In the genomic region with DNA sequence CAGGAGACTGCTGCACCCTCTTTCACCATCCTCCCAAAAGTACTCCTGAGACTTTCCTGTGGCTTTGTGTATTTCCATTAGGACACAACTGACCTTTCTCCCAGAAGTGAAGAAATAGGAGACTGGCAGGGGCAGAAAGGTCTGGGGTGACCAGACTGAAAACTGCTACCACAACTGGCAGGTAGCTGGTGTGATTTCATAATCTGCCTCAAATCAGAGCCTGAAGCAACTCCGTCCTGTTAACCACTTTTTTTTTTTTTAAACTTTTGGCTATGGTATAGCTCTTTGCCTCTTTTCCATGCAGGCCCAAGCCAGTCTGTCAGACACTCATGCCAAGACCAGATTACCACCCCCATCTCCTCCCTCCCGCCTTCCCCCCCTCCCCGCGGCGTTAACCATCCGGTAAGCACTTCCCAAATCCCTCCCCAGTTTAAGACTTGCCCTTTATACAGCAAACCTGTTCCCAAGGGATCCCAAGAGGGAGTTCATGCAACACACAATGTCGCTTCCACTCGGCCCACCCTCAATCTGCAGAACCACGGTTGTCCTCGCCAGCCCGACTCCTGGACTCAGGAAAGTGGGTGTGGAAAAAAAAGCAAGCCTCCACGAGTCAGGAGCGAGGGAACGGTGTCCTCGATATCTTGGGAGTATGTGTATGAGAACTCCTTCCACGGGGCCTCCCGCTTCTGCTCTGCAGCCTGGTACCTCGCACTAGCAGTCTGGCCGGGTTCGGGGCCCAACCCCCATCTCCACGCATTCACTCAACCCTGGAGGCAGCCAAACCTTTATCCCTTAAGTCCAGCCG, we compare ENCODE assay signal across 7 mouse cellular contexts. TPM values are rescaled to one million over a fixed set of nuclear protein-coding genes. Genes with fewer than 3 reads are reported as not detected.
A peak's percentile ranks its signal among the peaks of the same experiment; 100 is the strongest.
DNase-seq lines count a peak whose midpoint lies in the region; ATAC-seq lines count a peak whose summit lies in the region.

No protein-coding gene starts in this region.

- 3% methylated on average over 22 of the region's 22 CpGs for WGBS in neural tube, embryonic 11.5 days
- 1% methylated on average over 22 of the region's 22 CpGs for WGBS in heart, embryonic 12.5 days
- WGBS in midbrain, embryonic 16.5 days: under 1% methylated on average over 22 of the region's 22 CpGs

- H3K9ac ChIP-seq in neural tube, embryonic 11.5 days (ENCODE audit: low read length): peak overlapping the region; percentile 76
- H3K9ac ChIP-seq in heart, embryonic 12.5 days: peak overlapping the region; percentile 95
- peak overlapping the region; percentile 82 for H3K9ac ChIP-seq in midbrain, embryonic 16.5 days (ENCODE audit: low read depth, low read length)

- peaks cover 23% of the 10 kb centered on the region for H3K4me1 ChIP-seq in neural tube, embryonic 11.5 days (ENCODE audit: control insufficient read depth, insufficient read depth, low read length)
- H3K4me1 ChIP-seq in brown adipose tissue, adult 24 weeks (ENCODE audit: control insufficient read depth, insufficient read depth, insufficient read length, low read length): peaks cover 15% of the 10 kb centered on the region
- H3K4me1 ChIP-seq in heart, embryonic 12.5 days (replicated peaks): peaks cover 79% of the 10 kb centered on the region
- peaks cover 27% of the 10 kb centered on the region for H3K4me1 ChIP-seq in midbrain, embryonic 16.5 days (ENCODE audit: control insufficient read depth, insufficient read depth, low read length)

- no peak overlapping the region for H3K27ac ChIP-seq in neural tube, embryonic 11.5 days (ENCODE audit: low read depth, low read length)
- H3K27ac ChIP-seq in brown adipose tissue, adult 24 weeks (replicated peaks; ENCODE audit: low read depth, low read length): peak overlapping the region; percentile 99
- peak overlapping the region; percentile 99 for H3K27ac ChIP-seq in heart, embryonic 12.5 days (ENCODE audit: poor library complexity, severe bottlenecking)
- peak overlapping the region; percentile 82 for H3K27ac ChIP-seq in midbrain, embryonic 16.5 days (ENCODE audit: low read length)

- no peaks in the 10 kb centered on the region for H3K27me3 ChIP-seq in neural tube, embryonic 11.5 days (ENCODE audit: control insufficient read depth, insufficient read depth, low read length)
- H3K27me3 ChIP-seq in heart, embryonic 12.5 days (replicated peaks): no peaks in the 10 kb centered on the region
- no peaks in the 10 kb centered on the region for H3K27me3 ChIP-seq in midbrain, embryonic 16.5 days (ENCODE audit: control insufficient read depth, insufficient read depth, low read depth, low read length)

- H3K36me3 ChIP-seq in neural tube, embryonic 11.5 days (ENCODE audit: control insufficient read depth, insufficient read depth, low read length): peaks cover 7% of the 10 kb centered on the region
- peaks cover 28% of the 10 kb centered on the region for H3K36me3 ChIP-seq in heart, embryonic 12.5 days
- peaks cover 10% of the 10 kb centered on the region for H3K36me3 ChIP-seq in midbrain, embryonic 16.5 days (ENCODE audit: control insufficient read depth, insufficient read depth, low read length)

- no peaks in the 10 kb centered on the region for H3K9me3 ChIP-seq in neural tube, embryonic 11.5 days (ENCODE audit: control insufficient read depth, low read length)
- no peaks in the 10 kb centered on the region for H3K9me3 ChIP-seq in heart, embryonic 12.5 days (replicated peaks)
- H3K9me3 ChIP-seq in midbrain, embryonic 16.5 days (replicated peaks; ENCODE audit: control insufficient read depth, low read length, poor library complexity, severe bottlenecking): no peaks in the 10 kb centered on the region

- ATAC-seq in neural tube, embryonic 11.5 days (ENCODE audit: insufficient read depth, low FRiP score, low TSS enrichment): peak; percentile 39; the same call in 1 of the 2 replicates
- ATAC-seq in heart, embryonic 12.5 days (ENCODE audit: insufficient number of reproducible peaks, low FRiP score): no peak
- peak; percentile 49 for ATAC-seq in midbrain, embryonic 16.5 days

- DNase-seq in neural tube, embryonic 11.5 days (ENCODE audit: low spot score): no peak
- no peak for DNase-seq in neural tube, embryonic 10.5 days (ENCODE audit: extremely low spot score, low spot score)
- DNase-seq in left cerebral cortex, adult 18-20 months (ENCODE audit: low spot score in 2 of 2): peak; percentile 34 to 35
- DNase-seq in thymus, postnatal 36 days: no peak

- H3K4me2 ChIP-seq in neural tube, embryonic 11.5 days (ENCODE audit: low read depth): peak overlapping the region; percentile 81
- H3K4me2 ChIP-seq in heart, embryonic 12.5 days: peak overlapping the region; percentile 88
- peak overlapping the region; percentile 94 for H3K4me2 ChIP-seq in midbrain, embryonic 16.5 days (ENCODE audit: low read length)

- H3K4me3 ChIP-seq in neural tube, embryonic 11.5 days (ENCODE audit: low read depth, low read length): peak overlapping the region; percentile 82
- peak overlapping the region; percentile 86 for H3K4me3 ChIP-seq in brown adipose tissue, adult 24 weeks (ENCODE audit: insufficient read depth, low read depth, low read length)
- peak overlapping the region; percentile 94 for H3K4me3 ChIP-seq in heart, embryonic 12.5 days
- peak overlapping the region; percentile 76 for H3K4me3 ChIP-seq in midbrain, embryonic 16.5 days (ENCODE audit: low read depth, low read length)

RNA-seq across cellular contexts. Expression of a gene that starts 0.9 kb away (rescaled TPM):
- 11.1 and 14.5 TPM in 2 replicates for polyA plus RNA-seq in neural tube, embryonic 11.5 days (2014; fragmentation: Nextera tagmentation; extraction: Ambion mirVana)
- 276 and 329 TPM in 2 replicates for polyA plus RNA-seq in brown adipose tissue, adult 24 weeks (2012; ENCODE audit: insufficient read depth, insufficient read length, missing spikeins)
- polyA plus RNA-seq in heart, embryonic 12.5 days (2016; fragmentation: Nextera tagmentation; extraction: Ambion mirVana): 66.9 and 71.0 TPM in 2 replicates
- 10 to 100 TPM; 46.0 to 49.4 TPM for total RNA-seq in left cerebral cortex, adult 18-20 months (2021)
- 119 and 121 TPM in 2 replicates for polyA plus RNA-seq in midbrain, embryonic 16.5 days (2015; fragmentation: Nextera tagmentation; extraction: Ambion mirVana)

RNA-seq across cellular contexts. Expression of a gene that starts 11.8 kb away (rescaled TPM):
- not detected in 2 replicates for polyA plus RNA-seq in neural tube, embryonic 11.5 days (2014; fragmentation: Nextera tagmentation; extraction: Ambion mirVana)
- polyA plus RNA-seq in brown adipose tissue, adult 24 weeks (2012; ENCODE audit: insufficient read depth, insufficient read length, missing spikeins): not detected in 2 replicates
- polyA plus RNA-seq in heart, embryonic 12.5 days (2016; fragmentation: Nextera tagmentation; extraction: Ambion mirVana): not detected in 2 replicates
- total RNA-seq in left cerebral cortex, adult 18-20 months (2021): not detected
- polyA plus RNA-seq in midbrain, embryonic 16.5 days (2015; fragmentation: Nextera tagmentation; extraction: Ambion mirVana): not detected in 2 replicates

RNA-seq across cellular contexts. Expression of a gene that starts 35.4 kb away (rescaled TPM):
- polyA plus RNA-seq in neural tube, embryonic 11.5 days (2014; fragmentation: Nextera tagmentation; extraction: Ambion mirVana): 0.16 TPM in 1 of 2 replicates, not detected in the other
- polyA plus RNA-seq in brown adipose tissue, adult 24 weeks (2012; ENCODE audit: insufficient read depth, insufficient read length, missing spikeins): 2.2 and 2.3 TPM in 2 replicates
- 0.28 and 0.52 TPM in 2 replicates for polyA plus RNA-seq in heart, embryonic 12.5 days (2016; fragmentation: Nextera tagmentation; extraction: Ambion mirVana)
- not detected for total RNA-seq in left cerebral cortex, adult 18-20 months (2021)
- polyA plus RNA-seq in midbrain, embryonic 16.5 days (2015; fragmentation: Nextera tagmentation; extraction: Ambion mirVana): 0.15 TPM in 1 of 2 replicates, not detected in the other

RNA-seq across cellular contexts. Expression of a gene that starts 39.2 kb away (rescaled TPM):
- polyA plus RNA-seq in neural tube, embryonic 11.5 days (2014; fragmentation: Nextera tagmentation; extraction: Ambion mirVana): 0.64 and 1.5 TPM in 2 replicates
- polyA plus RNA-seq in brown adipose tissue, adult 24 weeks (2012; ENCODE audit: insufficient read depth, insufficient read length, missing spikeins): 5.2 and 8.8 TPM in 2 replicates
- polyA plus RNA-seq in heart, embryonic 12.5 days (2016; fragmentation: Nextera tagmentation; extraction: Ambion mirVana): 0.18 and 0.47 TPM in 2 replicates
- 10 to 100 TPM; 11.7 to 12.1 TPM for total RNA-seq in left cerebral cortex, adult 18-20 months (2021)
- polyA plus RNA-seq in midbrain, embryonic 16.5 days (2015; fragmentation: Nextera tagmentation; extraction: Ambion mirVana): 0.18 and 0.65 TPM in 2 replicates

RNA-seq across cellular contexts. Expression of a gene that starts 39.9 kb away (rescaled TPM):
- polyA plus RNA-seq in neural tube, embryonic 11.5 days (2014; fragmentation: Nextera tagmentation; extraction: Ambion mirVana): not detected in 2 replicates
- polyA plus RNA-seq in brown adipose tissue, adult 24 weeks (2012; ENCODE audit: insufficient read depth, insufficient read length, missing spikeins): not detected in 2 replicates
- not detected in 2 replicates for polyA plus RNA-seq in heart, embryonic 12.5 days (2016; fragmentation: Nextera tagmentation; extraction: Ambion mirVana)
- total RNA-seq in left cerebral cortex, adult 18-20 months (2021): not detected
- polyA plus RNA-seq in midbrain, embryonic 16.5 days (2015; fragmentation: Nextera tagmentation; extraction: Ambion mirVana): not detected in 2 replicates

Comparison
In these comparisons a context has a peak if more than half of its experiments do, and no peak if none do; other contexts are left out.
1. DNase-seq: peak in left cerebral cortex, adult 18-20 months (2 of 2); none in neural tube, embryonic 11.5 days (single experiment), neural tube, embryonic 10.5 days (single experiment) and thymus, postnatal 36 days (0 of 2).
2. Peak in every context shown above with its lines, with median percentiles within 50 percentile points of each other: H3K4me2 ChIP-seq, H3K4me3 ChIP-seq and H3K9ac ChIP-seq.